Mouse (Mus musculus) CD4-positive helper T cell, adult 2 months (primary cell): ENCODE measurements around the gene Ppfibp1.
"Not testable (repeated sequence)": the region's sequence is repeated elsewhere in the genome, so short reads cannot be mapped to it uniquely, and the experiment has no call there.

ENCODE experiments used
- DNase-seq: peaks from one replicate; pipeline ENCODE4 v3.0.0-alpha.2; 2012; ENCODE audit warnings: low read depth, missing footprints, low spot score

Gene Ppfibp1

DNA sequence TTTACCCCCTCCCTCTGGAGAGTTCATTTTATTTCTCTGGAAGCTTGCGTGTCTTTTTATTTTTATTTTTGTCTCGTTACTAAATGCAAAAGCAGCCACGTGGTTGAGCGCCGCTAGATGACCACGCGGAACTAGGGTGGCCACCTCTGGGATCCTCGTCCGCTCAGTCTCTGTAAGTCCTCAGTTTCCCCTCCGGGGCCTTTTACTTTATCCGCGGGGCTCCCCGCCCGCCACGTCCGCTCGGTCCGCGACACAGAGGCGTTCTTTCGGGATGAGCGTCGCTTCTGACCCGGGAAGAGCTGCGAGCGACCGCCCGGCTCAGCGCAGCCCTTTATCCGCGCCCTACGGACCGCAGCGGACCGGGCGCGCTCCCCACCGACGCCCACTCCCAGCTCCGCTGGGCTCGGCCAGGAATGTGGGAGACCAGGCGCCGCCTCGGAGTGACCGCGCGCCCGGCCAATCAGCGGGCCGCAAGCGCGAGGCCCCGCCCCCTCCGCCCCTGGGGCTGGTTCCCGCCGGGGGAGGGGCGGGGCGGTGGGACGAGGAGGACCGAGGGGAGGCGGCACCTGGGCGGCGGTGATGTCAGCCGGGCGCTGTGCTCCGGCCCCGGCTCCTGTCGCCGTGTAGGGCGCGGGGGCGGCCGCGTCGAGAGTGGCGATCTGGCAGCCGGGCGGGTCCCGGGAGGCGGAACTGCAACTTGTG lies at the start of gene Ppfibp1:
Ppfibp1 (plus strand) TSS at position 530 of the 702 bp plus-strand sequence.
- DNase-seq, result peak; percentile 93

DNA sequence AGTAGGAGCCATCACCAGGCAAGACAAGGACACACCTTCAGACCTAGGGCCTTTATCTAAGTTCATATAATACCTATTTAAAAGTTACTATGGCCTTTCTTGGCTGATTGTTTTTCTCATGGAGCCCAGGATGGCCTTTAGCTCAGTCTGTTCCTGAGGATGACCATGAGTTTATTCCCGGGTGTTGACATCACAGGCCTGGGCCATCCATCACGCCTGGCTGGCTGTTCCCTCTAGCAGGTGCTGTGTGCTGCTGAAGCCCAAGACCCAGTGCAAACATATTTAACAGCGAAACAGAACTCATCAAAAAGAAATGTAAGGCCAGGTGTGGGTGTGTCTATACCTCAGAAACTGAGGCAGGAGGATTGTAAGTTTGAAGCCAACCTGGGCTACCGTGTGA lies 49.4 kb upstream of the Ppfibp1 start:
- DNase-seq, result no peak

DNA sequence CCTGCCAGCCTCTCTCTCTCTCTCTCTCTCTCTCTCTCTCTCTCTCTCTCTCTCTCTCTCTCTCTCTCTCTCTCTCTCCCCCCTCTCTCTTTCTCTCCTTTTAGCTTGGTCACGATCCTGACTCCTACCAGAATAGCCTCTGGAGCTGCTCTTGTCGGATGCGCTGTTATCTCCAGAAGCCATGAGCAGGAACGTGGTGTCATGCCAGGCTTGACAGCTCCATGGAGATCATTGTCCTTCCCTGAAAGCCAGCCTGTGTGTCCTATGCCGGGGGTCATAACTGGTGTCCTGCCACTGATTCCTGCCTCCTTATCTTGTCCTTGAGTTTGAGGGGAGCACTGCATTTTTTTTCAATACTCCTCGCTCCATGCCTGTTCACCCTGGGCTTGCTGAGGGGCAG lies 43.4 kb upstream of the Ppfibp1 start:
- no peak for DNase-seq

DNA sequence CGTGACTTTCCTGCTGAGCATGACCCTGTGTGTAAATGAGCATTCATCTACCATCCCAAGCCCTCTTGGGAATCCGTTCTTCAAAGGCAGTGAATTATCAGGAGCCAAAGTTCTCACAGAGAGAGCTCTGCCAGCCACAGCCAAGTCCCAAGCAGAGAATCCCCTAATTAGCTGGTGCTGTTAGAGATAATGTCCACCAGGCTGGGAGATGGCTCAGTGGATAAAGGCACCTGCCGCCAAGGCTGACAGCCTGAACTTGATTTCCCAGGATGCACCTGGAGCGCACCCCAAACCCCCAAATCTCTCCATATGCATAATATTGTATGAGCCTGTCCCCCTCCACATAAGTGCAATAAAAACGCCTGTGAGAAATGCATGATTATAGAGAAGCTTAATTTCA lies 42.9 kb upstream of the Ppfibp1 start:
- no peak for DNase-seq

DNA sequence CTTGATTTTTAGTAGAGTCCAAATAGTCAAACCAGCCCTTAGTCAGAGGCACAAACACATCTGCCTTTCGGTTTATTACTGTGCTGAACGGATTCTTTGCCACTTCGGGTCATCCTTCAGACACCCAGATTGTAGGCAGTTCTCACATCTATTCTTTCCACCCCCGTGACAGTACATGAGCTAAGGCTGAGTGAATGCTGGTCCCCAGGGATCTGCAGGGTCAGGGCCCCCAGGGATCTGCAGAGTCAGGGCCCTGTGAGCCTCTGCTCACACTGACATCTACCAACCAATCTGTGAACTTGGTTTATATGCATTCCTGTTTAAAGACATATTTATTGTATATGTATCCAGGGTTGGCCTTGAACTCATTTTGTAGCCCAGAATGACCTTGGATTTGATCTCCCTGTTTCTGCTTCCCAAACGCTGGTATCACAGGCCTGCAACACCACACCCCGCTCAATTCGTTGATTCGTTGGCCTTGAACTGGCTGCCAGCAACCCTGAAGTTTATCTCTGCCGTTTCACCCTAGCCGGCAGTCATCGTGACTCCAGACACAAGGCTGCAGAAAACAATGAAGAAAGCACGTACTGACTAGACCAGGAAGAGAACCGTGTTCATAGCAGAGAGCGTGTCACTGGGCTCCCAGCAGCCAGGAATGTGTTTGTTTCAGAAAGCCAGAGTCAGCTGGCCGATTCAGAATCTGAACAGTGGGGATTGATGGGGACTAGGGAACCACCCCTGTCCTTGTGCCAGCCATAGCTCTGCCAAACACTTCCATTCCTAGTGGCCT lies 42.1 kb upstream of the Ppfibp1 start:
- DNase-seq, result no peak

DNA sequence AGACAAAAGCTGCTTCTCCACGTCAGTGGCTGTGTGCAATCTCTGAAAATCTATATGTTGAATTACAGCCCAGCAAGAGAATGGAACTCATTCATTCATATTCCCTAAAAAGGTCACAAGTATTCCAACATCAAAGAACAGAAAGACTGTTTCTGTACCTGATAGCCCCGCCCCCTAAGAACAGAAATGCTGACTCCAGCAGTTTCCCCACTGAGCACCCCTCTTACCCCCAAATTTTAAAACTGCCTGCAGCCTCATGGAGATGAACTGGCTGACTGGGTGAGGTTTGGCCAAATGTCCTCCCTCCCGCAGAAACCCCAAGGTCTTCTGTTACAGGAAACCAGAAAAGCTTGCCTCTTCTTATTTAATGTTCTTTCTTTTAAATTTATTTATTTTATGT lies 40.9 kb upstream of the Ppfibp1 start:
- DNase-seq, result no peak

DNA sequence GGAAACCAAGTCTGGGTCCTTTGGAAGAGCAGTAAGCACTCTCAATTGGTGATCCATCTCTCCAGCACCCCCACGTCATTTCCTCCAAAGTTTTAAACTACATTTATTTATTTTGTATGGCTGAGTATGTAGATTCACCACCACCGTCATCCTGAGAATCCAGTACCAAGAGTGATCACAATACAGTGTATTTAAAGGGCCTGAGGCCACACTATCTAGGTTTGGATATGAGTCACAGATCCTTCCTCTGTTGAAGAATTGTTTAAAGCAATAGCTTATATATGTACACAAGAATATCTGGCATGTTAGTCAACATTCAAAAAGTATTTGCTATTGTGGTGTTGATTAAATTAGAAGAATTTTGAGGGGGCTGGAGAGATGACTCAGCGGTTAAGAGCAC lies 40.0 kb upstream of the Ppfibp1 start:
- DNase-seq, result no peak

DNA sequence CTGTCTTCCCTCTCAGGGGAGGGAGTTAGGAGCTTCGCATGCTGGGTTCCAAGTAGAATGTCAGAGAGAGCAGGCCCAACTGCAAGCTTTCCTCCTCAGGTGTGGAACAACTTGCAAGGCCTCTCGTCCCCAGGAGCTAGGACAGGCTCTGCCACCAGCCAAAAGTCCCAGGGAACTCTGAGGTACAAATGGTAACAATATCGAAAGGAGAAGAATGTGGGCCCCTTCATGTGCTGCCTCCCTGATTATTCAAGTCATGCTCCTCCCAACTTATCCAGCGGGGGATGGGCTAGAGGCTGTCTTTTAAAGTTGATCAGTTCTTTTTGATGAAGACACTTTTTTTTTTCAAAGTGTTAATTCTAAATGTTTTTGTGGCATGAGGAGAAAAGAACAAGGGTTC lies 38.2 kb upstream of the Ppfibp1 start, which contains the start of gene Smco2:
Smco2 (plus strand) TSS at position 55 of the 400 bp plus-strand sequence.
- DNase-seq, result no peak

DNA sequence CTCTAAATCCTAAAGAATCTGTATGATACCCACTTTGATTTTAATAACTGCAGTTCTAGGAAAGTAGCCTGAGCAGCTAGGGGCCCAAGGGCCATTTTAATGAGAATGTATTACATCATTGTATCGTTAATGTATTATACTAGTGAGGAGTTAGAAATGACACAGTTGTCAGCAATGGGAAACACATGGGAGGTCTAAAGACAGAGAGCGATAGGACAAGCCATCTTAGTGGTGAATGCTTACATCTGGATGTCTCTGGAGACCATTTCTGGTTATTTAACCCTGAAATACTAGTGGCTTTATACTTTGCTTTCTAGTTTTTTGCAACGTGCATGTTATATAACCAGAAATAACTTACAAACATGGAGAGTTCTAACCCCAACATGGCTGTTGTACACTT lies 36.4 kb upstream of the Ppfibp1 start:
- DNase-seq, result no peak

DNA sequence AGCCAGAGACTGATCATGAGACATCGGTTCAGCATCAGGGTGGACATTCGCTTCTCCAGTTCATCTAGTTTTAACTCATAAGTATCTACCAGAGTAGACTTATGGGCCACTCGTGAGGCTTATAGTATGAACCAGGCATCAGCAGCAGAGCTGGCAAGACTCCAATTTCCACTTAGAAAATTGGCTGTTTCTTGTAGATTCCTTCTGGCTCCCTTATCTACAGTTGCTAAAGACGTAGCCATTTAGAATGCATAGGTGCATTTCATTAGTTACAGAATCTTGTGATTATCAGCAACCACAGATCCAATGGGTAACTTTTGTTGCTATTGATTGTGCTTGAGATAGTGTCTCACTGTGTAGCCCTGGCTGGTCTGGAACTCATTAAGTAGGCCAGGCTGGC lies 35.5 kb upstream of the Ppfibp1 start:
- no peak for DNase-seq

DNA sequence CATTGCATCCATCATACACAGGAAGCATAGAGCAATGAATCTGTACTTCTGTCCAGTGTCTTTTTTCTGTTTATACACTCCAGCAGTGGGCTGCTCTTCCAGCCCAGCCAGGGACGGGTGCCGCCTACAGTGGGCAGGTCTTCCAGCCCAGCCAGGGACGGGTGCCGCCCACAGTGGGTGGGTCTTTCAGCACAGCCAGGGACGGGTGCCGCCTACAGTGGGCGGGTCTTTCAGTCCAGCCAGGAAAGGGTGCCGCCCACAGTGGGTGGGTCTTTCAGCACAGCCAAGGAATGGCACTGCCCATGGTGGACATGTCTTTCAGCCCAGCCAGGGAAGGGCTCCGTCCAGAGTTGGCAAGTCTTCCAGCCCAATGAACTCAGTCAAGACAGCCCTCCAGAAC lies 33.1 kb upstream of the Ppfibp1 start:
- DNase-seq, result no peak

DNA sequence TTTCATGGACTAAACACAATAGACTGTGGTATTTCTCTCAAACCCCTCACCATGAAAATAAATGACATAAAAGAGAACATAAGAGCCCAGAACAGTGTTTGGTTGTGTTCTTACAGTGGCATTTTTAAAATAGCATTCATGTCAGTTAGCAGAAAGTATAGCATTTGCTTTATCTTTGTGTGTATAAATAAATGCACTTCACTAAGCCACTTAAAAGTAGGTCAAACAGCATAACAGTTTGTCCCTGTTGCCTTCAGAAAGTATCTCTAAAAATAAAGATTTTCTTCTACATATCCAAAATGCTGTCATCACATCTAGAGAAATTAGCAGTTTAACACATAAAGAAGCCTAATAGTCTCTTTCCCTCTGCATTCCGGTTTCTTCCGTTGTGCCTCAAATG lies 30.9 kb upstream of the Ppfibp1 start:
- no peak for DNase-seq

DNA sequence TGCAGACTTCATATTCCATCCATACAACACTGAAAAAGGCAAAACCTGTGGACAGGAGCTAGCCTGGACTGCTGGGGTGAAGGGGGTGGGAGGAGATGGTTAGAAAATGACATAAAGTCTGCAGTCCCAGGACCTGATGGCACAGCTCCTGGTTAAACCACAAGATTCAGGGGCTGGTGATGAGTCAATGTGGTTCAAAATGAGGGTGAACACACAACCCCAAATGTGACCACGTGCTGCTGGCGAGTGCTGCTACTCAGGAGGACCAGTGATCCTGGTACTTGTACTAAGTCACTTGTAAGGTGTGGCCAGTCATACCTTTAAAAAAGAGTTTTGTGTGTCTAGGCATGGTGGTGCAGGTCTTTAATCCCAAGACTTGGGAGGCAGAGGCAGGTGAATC lies 25.1 kb upstream of the Ppfibp1 start:
- no peak for DNase-seq

DNA sequence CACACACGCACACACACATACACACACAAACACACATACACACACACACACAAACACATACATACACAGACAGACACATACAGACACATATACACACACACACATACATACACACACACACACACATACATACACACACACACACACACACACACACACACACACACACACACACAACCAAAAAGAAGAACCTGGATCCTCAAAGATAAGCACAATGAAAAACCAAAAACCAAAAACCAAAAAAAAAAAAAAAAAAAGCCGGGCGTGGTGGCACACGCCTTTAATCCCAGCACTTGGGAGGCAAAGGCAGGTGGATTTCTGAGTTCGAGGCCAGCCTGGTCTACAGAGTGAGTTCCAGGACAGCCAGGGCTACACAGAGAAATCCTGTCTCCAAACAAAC lies 23.9 kb upstream of the Ppfibp1 start:
- not testable (repeated sequence) for DNase-seq

DNA sequence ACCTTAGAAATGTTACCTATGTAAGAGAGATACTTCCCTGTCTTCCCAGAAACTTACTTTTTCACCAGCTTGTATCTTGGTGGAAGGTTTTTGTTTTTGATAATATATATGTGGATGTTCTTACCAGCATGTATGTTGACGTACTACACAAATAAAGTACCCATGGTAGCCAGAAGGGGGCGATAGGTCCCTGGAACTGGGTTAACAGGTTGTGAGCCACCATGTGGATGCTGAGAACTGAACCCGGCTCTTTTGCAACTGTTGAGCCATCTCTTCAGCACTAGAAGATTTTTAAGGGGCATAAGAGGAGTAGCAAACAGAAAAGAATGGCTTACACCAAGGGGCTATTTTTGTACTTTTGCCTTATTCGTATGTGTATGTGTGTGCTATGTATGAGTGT lies 22.6 kb upstream of the Ppfibp1 start:
- no peak for DNase-seq

DNA sequence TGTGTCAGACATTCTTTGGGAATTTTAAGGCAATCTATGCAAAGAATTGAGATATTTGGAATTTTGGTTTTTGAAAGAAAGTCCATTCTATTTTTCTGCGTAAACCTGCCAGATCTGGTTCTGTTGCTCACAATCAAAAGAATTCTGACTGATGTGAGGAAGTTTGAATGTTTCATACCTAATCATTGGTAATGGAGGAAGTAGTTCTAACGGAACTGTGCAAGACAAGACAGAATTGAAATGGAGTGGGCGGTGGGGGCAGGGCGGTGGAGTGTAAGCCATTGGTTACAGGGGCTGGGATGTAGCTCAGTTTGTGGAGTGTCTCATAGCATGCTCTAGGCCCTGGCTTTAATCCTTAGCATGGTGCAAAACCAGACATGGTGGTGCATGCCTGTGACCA lies 16.3 kb upstream of the Ppfibp1 start:
- DNase-seq, result no peak

DNA sequence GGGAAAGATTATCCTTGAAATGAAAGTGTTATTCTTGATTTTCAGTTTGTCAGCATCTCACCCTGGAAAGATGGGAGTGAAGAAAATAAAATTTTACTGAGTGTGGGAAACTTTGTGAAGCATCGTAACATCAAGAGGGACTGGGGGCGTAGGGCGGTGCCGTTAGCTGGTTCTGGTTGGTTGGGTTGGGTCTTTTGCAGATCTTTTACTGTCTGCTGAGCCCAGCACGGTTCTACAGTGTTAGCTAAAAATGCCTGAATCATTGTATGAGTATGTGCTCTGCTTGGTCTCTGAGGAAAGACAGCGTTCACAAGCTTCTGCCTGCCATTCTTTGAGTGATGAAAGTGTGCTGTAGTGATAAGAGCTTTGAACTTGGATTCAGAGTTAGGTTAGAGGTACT lies 13.9 kb upstream of the Ppfibp1 start:
- DNase-seq, result no peak

DNA sequence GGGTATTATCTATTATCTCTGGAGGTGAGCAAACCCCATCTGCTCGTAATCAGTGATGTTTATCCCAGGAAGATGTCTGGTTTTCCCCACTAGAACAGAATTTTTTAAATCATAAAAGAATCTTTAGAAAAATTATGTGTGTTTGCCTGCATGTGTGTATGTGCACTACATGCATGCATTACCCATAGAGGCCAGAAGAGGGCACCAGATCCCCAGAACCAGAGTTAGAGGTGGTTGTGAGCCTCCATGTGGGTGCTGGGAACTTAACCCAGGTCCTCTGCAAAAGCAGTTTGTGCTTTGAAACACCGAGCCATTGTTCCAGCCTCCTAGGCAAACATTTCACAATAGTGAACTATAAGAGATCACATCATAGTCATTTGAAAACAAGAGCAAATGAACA lies 11.5 kb upstream of the Ppfibp1 start:
- no peak for DNase-seq

DNA sequence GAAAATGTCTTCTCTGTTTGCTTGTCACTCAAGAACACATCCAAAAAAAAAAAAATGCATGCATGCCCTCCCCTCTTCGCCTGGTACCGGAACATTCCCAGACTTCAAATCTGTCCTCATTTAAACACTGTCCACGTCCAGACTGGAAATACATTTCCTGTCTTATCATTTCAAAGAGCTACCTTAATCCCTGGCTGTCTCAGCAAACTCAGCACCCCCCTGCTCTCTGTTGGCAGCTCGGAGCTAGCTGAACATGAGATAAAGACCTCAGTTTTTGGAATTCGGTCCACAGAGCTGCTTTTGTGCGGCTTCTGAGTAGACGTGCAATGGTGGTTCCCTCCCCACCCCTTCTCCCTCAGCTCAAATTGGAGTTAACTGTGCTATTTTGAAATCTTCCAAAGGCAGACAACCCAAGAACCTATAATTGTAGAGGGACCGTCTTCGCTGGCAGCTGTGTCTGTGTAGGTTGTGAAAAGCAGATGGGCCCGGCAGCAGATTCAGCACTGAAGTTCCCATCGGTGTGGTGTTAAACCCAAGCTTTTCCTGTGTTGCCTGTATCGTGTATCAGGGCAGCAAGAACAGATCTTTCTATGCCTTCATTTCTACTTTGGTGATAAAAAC lies 10.8 kb upstream of the Ppfibp1 start:
- no peak for DNase-seq

DNA sequence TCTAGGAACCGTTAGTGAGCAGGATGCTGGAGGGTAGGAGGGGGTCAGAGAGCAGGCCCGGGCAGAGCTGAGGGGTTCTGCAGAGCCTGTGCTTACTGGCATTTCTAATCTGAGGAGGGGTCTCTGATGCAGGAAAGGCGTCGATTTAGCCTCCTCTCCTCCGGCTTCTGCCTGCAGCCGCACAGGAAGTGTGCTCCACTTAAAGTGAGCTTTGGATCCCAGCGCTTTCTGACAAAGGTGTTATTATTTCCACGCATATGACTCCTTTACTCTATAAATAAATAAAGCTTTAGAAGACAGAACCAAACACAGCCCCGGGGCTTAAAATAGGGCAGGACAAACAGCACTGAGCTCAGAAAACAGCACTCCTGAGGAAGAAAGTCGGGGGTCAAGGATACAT lies 9.4 kb upstream of the Ppfibp1 start:
- DNase-seq, result no peak

DNA sequence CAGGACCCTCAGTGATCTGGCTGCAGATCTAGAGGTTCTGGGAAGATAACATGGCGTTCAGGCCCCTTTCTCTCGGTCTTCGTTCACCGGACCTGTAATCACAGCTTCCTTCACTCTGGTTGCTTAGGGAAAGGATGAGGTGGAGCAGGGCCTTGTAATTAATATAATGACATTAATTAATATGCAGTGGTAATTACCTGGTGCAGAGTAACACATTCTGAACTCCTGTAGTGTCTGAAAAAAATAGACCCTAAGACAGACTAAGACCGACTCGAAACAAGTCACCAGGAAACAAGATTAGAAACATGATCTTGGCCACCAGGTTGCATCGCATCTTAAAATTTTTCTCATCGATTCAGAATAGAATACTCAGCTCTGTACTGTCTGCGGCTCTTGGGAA lies 8.4 kb upstream of the Ppfibp1 start:
- DNase-seq, result no peak

DNA sequence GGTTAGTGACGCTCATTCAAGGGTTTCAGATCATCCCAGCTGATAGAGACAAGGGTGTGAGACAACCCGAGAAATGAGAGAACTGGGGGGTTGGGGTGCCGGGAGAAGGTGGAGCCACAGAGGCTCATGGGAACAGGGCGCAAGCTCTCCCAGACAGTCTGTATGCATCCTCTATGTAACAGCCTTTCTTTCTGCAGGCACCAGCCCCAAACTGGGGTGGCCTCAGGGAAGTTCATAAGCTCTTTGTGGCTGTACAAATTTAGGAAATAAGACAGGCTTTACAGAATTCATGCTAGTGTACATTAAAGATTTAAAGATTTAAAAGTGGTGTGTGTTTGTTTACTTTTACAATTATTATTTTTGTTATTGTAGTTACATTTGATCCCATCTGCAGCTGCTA lies 8.0 kb upstream of the Ppfibp1 start:
- peak; percentile 26 for DNase-seq
